Comparison of ENCODE assay signal across 30 mouse cellular contexts in genomic region chr7:119037581-119037980, GRCm38 (mm10).
"Had no signal": no experiment of that assay in that cellular context is flagged by ENCODE, and none has a peak within 500 bp of the region (broad histone marks: within the 10 kb centered on the region; RNA-seq: fewer than 3 reads in every experiment).

No protein-coding gene starts in this region.

- H3K9ac ChIP-seq: heart, embryonic 12.5 days; heart, embryonic 13.5 days; heart, embryonic 15.5 days; hindbrain, embryonic 12.5 days; hindbrain, embryonic 13.5 days; hindbrain, embryonic 14.5 days; hindbrain, embryonic 15.5 days; intestine, embryonic 15.5 days; kidney, embryonic 15.5 days had no signal

- DNase-seq: heart, postnatal 10 days; heart, postnatal 14 days; heart, postnatal 36 days; heart, postnatal 4 days; kidney, adult 11 months; kidney, adult 18-20 months; kidney, adult 2 months; kidney, adult 8-10 months; kidney, adult 9 months; kidney, postnatal 10 days; kidney, postnatal 14 days; kidney, postnatal 25 days; kidney, postnatal 36 days; kidney, postnatal 4 days; layer of hippocampus, adult 9-11 months; layer of hippocampus, postnatal 36 days had no signal

- H3K4me1 ChIP-seq: heart, embryonic 12.5 days; heart, embryonic 13.5 days; heart, embryonic 15.5 days; hindbrain, embryonic 10.5 days; hindbrain, embryonic 12.5 days; hindbrain, embryonic 15.5 days; intestine, embryonic 15.5 days; kidney, embryonic 15.5 days had no signal

- H3K36me3 ChIP-seq: heart, embryonic 12.5 days; heart, embryonic 13.5 days; heart, embryonic 15.5 days; hindbrain, embryonic 10.5 days; hindbrain, embryonic 12.5 days; hindbrain, embryonic 13.5 days; hindbrain, embryonic 15.5 days; intestine, embryonic 15.5 days; kidney, embryonic 15.5 days had no signal

- H3K4me3 ChIP-seq: heart, embryonic 12.5 days; heart, embryonic 13.5 days; heart, embryonic 15.5 days; hindbrain, embryonic 10.5 days; hindbrain, embryonic 12.5 days; hindbrain, embryonic 13.5 days; hindbrain, embryonic 15.5 days; intestine, embryonic 15.5 days; kidney, embryonic 15.5 days; layer of hippocampus, adult 2 months; left cerebral cortex, adult 2 months had no signal

- H3K27me3 ChIP-seq: heart, embryonic 12.5 days; heart, embryonic 15.5 days; hindbrain, embryonic 12.5 days; hindbrain, embryonic 15.5 days; intestine, embryonic 15.5 days; kidney, embryonic 15.5 days had no signal

- H3K27ac ChIP-seq: heart, embryonic 13.5 days; heart, embryonic 15.5 days; hindbrain, embryonic 10.5 days; hindbrain, embryonic 12.5 days; hindbrain, embryonic 13.5 days; hindbrain, embryonic 14.5 days; hindbrain, embryonic 15.5 days; hindbrain, postnatal 0 days; intestine, embryonic 15.5 days; kidney, embryonic 15.5 days; kidney, postnatal 0 days; layer of hippocampus, adult 2 months; left cerebral cortex, adult 2 months had no signal
